ENCODE assay signal across 8 mouse cellular contexts in genomic region chr16:18288166-18288565, GRCm38 (mm10). TPM values are rescaled to one million over a fixed set of nuclear protein-coding genes. Genes with fewer than 3 reads are reported as not detected.
DNase-seq lines count a peak whose midpoint lies in the region; ATAC-seq and TF ChIP-seq lines count a peak whose summit lies in the region.

No protein-coding gene starts in this region.

- H3K4me1 ChIP-seq in kidney, embryonic 14.5 days (ENCODE audit: control insufficient read depth, insufficient read depth, low read length), result peaks cover 18% of the 10 kb centered on the region
- peaks cover 13% of the 10 kb centered on the region in 2 experiments; a peak in 3 of 4 replicates for H3K4me1 ChIP-seq in MEL (ENCODE audit: control insufficient read depth in 1 of 2, insufficient read depth in 2 of 2, low read length in 2 of 2)
- peaks cover 29% of the 10 kb centered on the region for H3K4me1 ChIP-seq in embryonic facial prominence, embryonic 13.5 days
- H3K4me1 ChIP-seq in hindbrain, embryonic 16.5 days (ENCODE audit: control insufficient read depth, insufficient read depth, low read depth, low read length), result peaks cover 25% of the 10 kb centered on the region
- H3K4me1 ChIP-seq in midbrain, embryonic 15.5 days, result peaks cover 33% of the 10 kb centered on the region

- H3K4me3 ChIP-seq in kidney, embryonic 14.5 days (ENCODE audit: low read length), result peak overlapping the region; percentile 94
- H3K4me3 ChIP-seq in MEL (ENCODE audit: control insufficient read depth in 1 of 2, insufficient read depth in 1 of 2, low read depth in 2 of 2, low read length in 2 of 2), result peak overlapping the region; percentile 78 to 82
- peak overlapping the region; percentile 93 for H3K4me3 ChIP-seq in embryonic facial prominence, embryonic 13.5 days
- peak overlapping the region; percentile 89 for H3K4me3 ChIP-seq in hindbrain, embryonic 16.5 days (ENCODE audit: low read length)
- H3K4me3 ChIP-seq in midbrain, embryonic 15.5 days, result peak overlapping the region; percentile 95

- TF ChIP-seq POLR2A in MEL (IDR thresholded peaks at IDR 0.05; ENCODE audit: control insufficient read depth in 1 of 2, insufficient read depth in 1 of 2, low read depth in 1 of 2, low read length in 2 of 2, poor library complexity in 1 of 2), result no peak

- peaks cover 43% of the 10 kb centered on the region for H3K79me2 ChIP-seq in MEL (ENCODE audit: control insufficient read depth, insufficient read depth, low read length, poor library complexity)

- no peak for TF ChIP-seq CTCF in MEL (IDR thresholded peaks at IDR 0.05 in 2 of 3, conservative IDR thresholded peaks at IDR 0.05 in 1 of 3; ENCODE audit: control insufficient read depth in 1 of 3, insufficient read depth in 1 of 3, low read depth in 2 of 3, low read length in 3 of 3, poor library complexity in 1 of 3, severe bottlenecking in 1 of 3)

- no peak for TF ChIP-seq EP300 in MEL (IDR thresholded peaks at IDR 0.05; ENCODE audit: low read depth in 1 of 2, low read length in 2 of 2)

- no peaks in the 10 kb centered on the region for H3K9me3 ChIP-seq in kidney, embryonic 14.5 days (ENCODE audit: control insufficient read depth, low read length)
- H3K9me3 ChIP-seq in MEL (replicated peaks; ENCODE audit: insufficient read depth, low read length), result no peaks in the 10 kb centered on the region
- no peaks in the 10 kb centered on the region for H3K9me3 ChIP-seq in embryonic facial prominence, embryonic 13.5 days
- H3K9me3 ChIP-seq in hindbrain, embryonic 16.5 days (ENCODE audit: control insufficient read depth, low read length), result no peaks in the 10 kb centered on the region
- H3K9me3 ChIP-seq in midbrain, embryonic 15.5 days, result no peaks in the 10 kb centered on the region

- H3K27ac ChIP-seq in kidney, embryonic 14.5 days (ENCODE audit: low read depth, low read length), result peak overlapping the region; percentile 92; the same call in 1 of the 2 replicates
- H3K27ac ChIP-seq in MEL (ENCODE audit: control insufficient read depth, low read depth, low read length), result peak overlapping the region; percentile 87
- H3K27ac ChIP-seq in embryonic facial prominence, embryonic 13.5 days, result peak overlapping the region; percentile 91; the same call in 1 of the 2 replicates
- H3K27ac ChIP-seq in hindbrain, embryonic 16.5 days (ENCODE audit: low read depth, low read length), result peak overlapping the region; percentile 26; the same call in 1 of the 2 replicates
- peak overlapping the region; percentile 91; the same call in 1 of the 2 replicates for H3K27ac ChIP-seq in midbrain, embryonic 15.5 days

- peak overlapping the region; percentile 70 for H3K4me2 ChIP-seq in kidney, embryonic 14.5 days (replicated peaks; ENCODE audit: low read depth, low read length)
- H3K4me2 ChIP-seq in embryonic facial prominence, embryonic 13.5 days, result peak overlapping the region; percentile 95
- H3K4me2 ChIP-seq in hindbrain, embryonic 16.5 days (ENCODE audit: low read length), result peak overlapping the region; percentile 89
- peak overlapping the region; percentile 67 for H3K4me2 ChIP-seq in midbrain, embryonic 15.5 days

- H3K27me3 ChIP-seq in kidney, embryonic 14.5 days (ENCODE audit: control insufficient read depth, insufficient read depth, low read length), result no peaks in the 10 kb centered on the region
- no peaks in the 10 kb centered on the region for H3K27me3 ChIP-seq in MEL (ENCODE audit: control insufficient read depth in 1 of 2, insufficient read depth in 2 of 2, low read length in 2 of 2)
- no peaks in the 10 kb centered on the region for H3K27me3 ChIP-seq in embryonic facial prominence, embryonic 13.5 days
- H3K27me3 ChIP-seq in hindbrain, embryonic 16.5 days (replicated peaks; ENCODE audit: control insufficient read depth, insufficient read depth, low read length), result no peaks in the 10 kb centered on the region
- H3K27me3 ChIP-seq in midbrain, embryonic 15.5 days (replicated peaks), result no peaks in the 10 kb centered on the region

- DNase-seq in kidney, adult 11 months, result no peak
- DNase-seq in MEL (ENCODE audit: low read depth, low spot score), result peak; percentile 46
- DNase-seq in frontal cortex, postnatal 14 days (ENCODE audit: low spot score in 2 of 2), result no peak
- no peak for DNase-seq in left cerebral cortex, postnatal 25 days (ENCODE audit: low spot score in 2 of 2)

- TF ChIP-seq RAD21 in MEL (IDR thresholded peaks at IDR 0.05; ENCODE audit: low read depth, low read length), result no peak

- 2% methylated on average over 4 of the region's 4 CpGs for WGBS in kidney, embryonic 14.5 days
- 1% methylated on average over 4 of the region's 4 CpGs for WGBS in embryonic facial prominence, embryonic 13.5 days
- WGBS in hindbrain, embryonic 16.5 days, result 0% methylated on average over 4 of the region's 4 CpGs
- 0% methylated on average over 4 of the region's 4 CpGs for WGBS in midbrain, embryonic 15.5 days

- intact Hi-C loops in left cerebral cortex, postnatal 25 days (cut with DNase I), result loop anchor here (10.0 kb wide), 1 partner anchor 327 kb away; no protein-coding TSS in a partner anchor

- peaks cover 35% of the 10 kb centered on the region for H3K36me3 ChIP-seq in kidney, embryonic 14.5 days (ENCODE audit: control insufficient read depth, insufficient read depth, low read length)
- H3K36me3 ChIP-seq in MEL (ENCODE audit: control insufficient read depth in 1 of 2, insufficient read depth in 2 of 2, low read length in 2 of 2), result peaks cover 17% of the 10 kb centered on the region in 2 experiments
- H3K36me3 ChIP-seq in embryonic facial prominence, embryonic 13.5 days, result peaks cover 34% of the 10 kb centered on the region
- H3K36me3 ChIP-seq in hindbrain, embryonic 16.5 days (ENCODE audit: control insufficient read depth, insufficient read depth, low read length), result peaks cover 14% of the 10 kb centered on the region
- H3K36me3 ChIP-seq in midbrain, embryonic 15.5 days (replicated peaks), result peaks cover 19% of the 10 kb centered on the region

- ATAC-seq in kidney, embryonic 14.5 days (ENCODE audit: low FRiP score, low TSS enrichment), result no peak
- ATAC-seq in embryonic facial prominence, embryonic 13.5 days (ENCODE audit: insufficient number of reproducible peaks, insufficient read depth, low FRiP score, low TSS enrichment, low read depth), result no peak
- no peak for ATAC-seq in hindbrain, embryonic 16.5 days
- no peak for ATAC-seq in midbrain, embryonic 15.5 days (replicated peaks)

- H3K9ac ChIP-seq in kidney, embryonic 14.5 days (ENCODE audit: low read depth, low read length), result peak overlapping the region; percentile 96
- peak overlapping the region; percentile 97 for H3K9ac ChIP-seq in MEL (ENCODE audit: control insufficient read depth, low read depth, low read length, poor library complexity, severe bottlenecking)
- H3K9ac ChIP-seq in embryonic facial prominence, embryonic 13.5 days, result peak overlapping the region; percentile 95
- peak overlapping the region; percentile 94 for H3K9ac ChIP-seq in hindbrain, embryonic 16.5 days (ENCODE audit: low read depth, low read length)
- peak overlapping the region; percentile 99 for H3K9ac ChIP-seq in midbrain, embryonic 15.5 days

RNA-seq across cellular contexts. Expression of gene Dgcr8, which starts 0.9 kb away (rescaled TPM):
- 29.9 and 41.4 TPM in 2 replicates for polyA plus RNA-seq in kidney, embryonic 14.5 days (2014; fragmentation: Nextera tagmentation; extraction: Ambion mirVana)
- 40.3 and 40.6 TPM in 2 replicates for total RNA-seq in MEL (2012; rRNA removed)
- 10 to 100 TPM in 1 of 2 experiments, not detected in 1; 39.6 TPM for polyA plus RNA-seq in MEL (2012; ENCODE audit: insufficient read depth in 1 of 2, insufficient read length in 2 of 2, low read depth in 1 of 2, low replicate concordance in 2 of 2, missing spikeins in 1 of 2)
- polyA plus RNA-seq in embryonic facial prominence, embryonic 13.5 days (2015; fragmentation: Nextera tagmentation; extraction: Ambion mirVana), result 38.6 and 39.9 TPM in 2 replicates
- 25.7 and 28.3 TPM in 2 replicates for polyA plus RNA-seq in hindbrain, embryonic 16.5 days (2015; fragmentation: Nextera tagmentation; extraction: Ambion mirVana)
- 37.5 and 38.9 TPM in 2 replicates for polyA plus RNA-seq in midbrain, embryonic 15.5 days (2015; fragmentation: Nextera tagmentation; extraction: Ambion mirVana)
- 10 to 100 TPM; 40.7 to 41.0 TPM for total RNA-seq in left cerebral cortex, postnatal 25 days (2021)

RNA-seq across cellular contexts. Expression of gene Gm49776, which starts 30.0 kb away (rescaled TPM):
- polyA plus RNA-seq in kidney, embryonic 14.5 days (2014; fragmentation: Nextera tagmentation; extraction: Ambion mirVana), result 1.2 and 1.9 TPM in 2 replicates
- total RNA-seq in MEL (2012; rRNA removed), result 0.77 and 0.85 TPM in 2 replicates
- 10 to 100 TPM in 1 of 2 experiments, not detected in 1; 32.7 TPM for polyA plus RNA-seq in MEL (2012; ENCODE audit: insufficient read depth in 1 of 2, insufficient read length in 2 of 2, low read depth in 1 of 2, low replicate concordance in 2 of 2, missing spikeins in 1 of 2)
- polyA plus RNA-seq in embryonic facial prominence, embryonic 13.5 days (2015; fragmentation: Nextera tagmentation; extraction: Ambion mirVana), result 0.59 and 3.0 TPM in 2 replicates
- 1.3 TPM in 1 of 2 replicates, not detected in the other for polyA plus RNA-seq in hindbrain, embryonic 16.5 days (2015; fragmentation: Nextera tagmentation; extraction: Ambion mirVana)
- polyA plus RNA-seq in midbrain, embryonic 15.5 days (2015; fragmentation: Nextera tagmentation; extraction: Ambion mirVana), result 5.1 TPM in 1 of 2 replicates, not detected in the other
- total RNA-seq in left cerebral cortex, postnatal 25 days (2021), result 1 to 10 TPM in 1 of 2 experiments, not detected in 1; 1.5 TPM

RNA-seq across cellular contexts. Expression of gene Ranbp1, which starts 39.6 kb away (rescaled TPM):
- polyA plus RNA-seq in kidney, embryonic 14.5 days (2014; fragmentation: Nextera tagmentation; extraction: Ambion mirVana), result 846 and 1,191 TPM in 2 replicates
- total RNA-seq in MEL (2012; rRNA removed), result 420 and 440 TPM in 2 replicates
- 100 to 1,000 TPM; 162 to 681 TPM for polyA plus RNA-seq in MEL (2012; ENCODE audit: insufficient read depth in 1 of 2, insufficient read length in 2 of 2, low read depth in 1 of 2, low replicate concordance in 2 of 2, missing spikeins in 1 of 2)
- polyA plus RNA-seq in embryonic facial prominence, embryonic 13.5 days (2015; fragmentation: Nextera tagmentation; extraction: Ambion mirVana), result 608 and 686 TPM in 2 replicates
- polyA plus RNA-seq in hindbrain, embryonic 16.5 days (2015; fragmentation: Nextera tagmentation; extraction: Ambion mirVana), result 362 and 365 TPM in 2 replicates
- polyA plus RNA-seq in midbrain, embryonic 15.5 days (2015; fragmentation: Nextera tagmentation; extraction: Ambion mirVana), result 334 and 360 TPM in 2 replicates
- 10 to 100 TPM; 84.7 to 92.5 TPM for total RNA-seq in left cerebral cortex, postnatal 25 days (2021)

RNA-seq across cellular contexts. Expression of gene Trmt2a, which starts 39.7 kb away (rescaled TPM):
- 78.3 and 83.4 TPM in 2 replicates for polyA plus RNA-seq in kidney, embryonic 14.5 days (2014; fragmentation: Nextera tagmentation; extraction: Ambion mirVana)
- total RNA-seq in MEL (2012; rRNA removed), result 132 and 178 TPM in 2 replicates
- polyA plus RNA-seq in MEL (2012; ENCODE audit: insufficient read depth in 1 of 2, insufficient read length in 2 of 2, low read depth in 1 of 2, low replicate concordance in 2 of 2, missing spikeins in 1 of 2), result 100 to 1,000 TPM in 1 of 2 experiments, not detected in 1; 185 TPM
- polyA plus RNA-seq in embryonic facial prominence, embryonic 13.5 days (2015; fragmentation: Nextera tagmentation; extraction: Ambion mirVana), result 110 and 112 TPM in 2 replicates
- 100 and 105 TPM in 2 replicates for polyA plus RNA-seq in hindbrain, embryonic 16.5 days (2015; fragmentation: Nextera tagmentation; extraction: Ambion mirVana)
- 107 and 122 TPM in 2 replicates for polyA plus RNA-seq in midbrain, embryonic 15.5 days (2015; fragmentation: Nextera tagmentation; extraction: Ambion mirVana)
- 10 to 100 TPM; 48.0 to 52.9 TPM for total RNA-seq in left cerebral cortex, postnatal 25 days (2021)

RNA-seq across cellular contexts. Expression of gene Zdhhc8, which starts 53.2 kb away (rescaled TPM):
- 14.4 and 17.2 TPM in 2 replicates for polyA plus RNA-seq in kidney, embryonic 14.5 days (2014; fragmentation: Nextera tagmentation; extraction: Ambion mirVana)
- 9.1 and 9.6 TPM in 2 replicates for total RNA-seq in MEL (2012; rRNA removed)
- polyA plus RNA-seq in MEL (2012; ENCODE audit: insufficient read depth in 1 of 2, insufficient read length in 2 of 2, low read depth in 1 of 2, low replicate concordance in 2 of 2, missing spikeins in 1 of 2), result 10 to 100 TPM in 1 of 2 experiments, not detected in 1; 33.2 TPM
- 13.9 and 18.1 TPM in 2 replicates for polyA plus RNA-seq in embryonic facial prominence, embryonic 13.5 days (2015; fragmentation: Nextera tagmentation; extraction: Ambion mirVana)
- polyA plus RNA-seq in hindbrain, embryonic 16.5 days (2015; fragmentation: Nextera tagmentation; extraction: Ambion mirVana), result 8.0 and 14.6 TPM in 2 replicates
- polyA plus RNA-seq in midbrain, embryonic 15.5 days (2015; fragmentation: Nextera tagmentation; extraction: Ambion mirVana), result 15.4 and 19.9 TPM in 2 replicates
- 100 to 1,000 TPM; 140 to 144 TPM for total RNA-seq in left cerebral cortex, postnatal 25 days (2021)

Comparison
In these comparisons a context has a peak if more than half of its experiments do, and no peak if none do; other contexts are left out.
1. H3K27ac ChIP-seq: peak in every context shown above with its lines; median percentile 92 in kidney, embryonic 14.5 days; 91 in embryonic facial prominence, embryonic 13.5 days; 91 in midbrain, embryonic 15.5 days; 87 in MEL; 26 in hindbrain, embryonic 16.5 days.